Mouse (Mus musculus) CD4-positive, CD25-positive, alpha-beta regulatory T cell (primary cell): ENCODE results near the gene Ltk. TPM values are rescaled to one million over a fixed set of nuclear protein-coding genes. Genes with fewer than 3 reads are reported as not detected.

ENCODE experiments used
- polyA plus RNA-seq: library from polyadenylated mRNA; unstranded; fragments of 100-300 nt; shearing (Covaris generic); gene quantifications from one replicate; pipeline ENCODE4 v1.2.1, GENCODE M21; 2017

Ltk gene
- 0.29 TPM for polyA plus RNA-seq

GRCm38 (mm10) chr2:119760251-119760650, at the start of gene Ltk:
TSS of gene Ltk (minus strand) at chr2:119760431.

GRCm38 (mm10) chr2:119797279-119797783, 37.1 kb upstream of the Ltk start, which contains the start of gene Tyro3:
TSS of gene Tyro3 (plus strand) at chr2:119797733.

GRCm38 (mm10) chr2:119787206-119787883, 27.1 kb upstream of the Ltk start, which contains the start of gene Rpap1:
TSS of gene Rpap1 (minus strand) at chr2:119787537.

GRCm38 (mm10) chr2:119741581-119742411, 18.4 kb downstream of the Ltk start, which contains the start of gene Itpka:
TSS of gene Itpka (plus strand) at chr2:119742337.

Other genes starting within 250 kb of the Ltk start
- 0.25 TPM for gene Exd1, start 212.8 kb downstream of the Ltk start, polyA plus RNA-seq
- gene Chp1, start 212.7 kb downstream of the Ltk start, polyA plus RNA-seq: 68.0 TPM
- 3.2 TPM for gene Nusap1, start 142.1 kb downstream of the Ltk start, polyA plus RNA-seq
- gene Oip5, start 142.0 kb downstream of the Ltk start, polyA plus RNA-seq: 2.5 TPM
- 36.6 TPM for gene Ndufaf1, start 97.6 kb downstream of the Ltk start, polyA plus RNA-seq
- gene Rtf1, start 85.4 kb downstream of the Ltk start, polyA plus RNA-seq: 63.9 TPM
- gene Itpka, start 18.1 kb downstream of the Ltk start, polyA plus RNA-seq: 0.84 TPM
- gene Rpap1, start 27.1 kb upstream of the Ltk start, polyA plus RNA-seq: 35.0 TPM
- 8.0 TPM for gene Tyro3, start 37.3 kb upstream of the Ltk start, polyA plus RNA-seq
- gene Mga, start 136.8 kb upstream of the Ltk start, polyA plus RNA-seq: 45.9 TPM
- 7.8 TPM for gene Mapkbp1, start 212.3 kb upstream of the Ltk start, polyA plus RNA-seq